Mouse (Mus musculus): ENCODE data around the gene Lrrc42. TPM values are rescaled to one million over a fixed set of nuclear protein-coding genes. Genes with fewer than 3 reads are reported as not detected.

The Lrrc42 gene
- polyA plus RNA-seq, 1 experiment from 2014 or later: 70.4 TPM

GRCm38 (mm10) chr4:107243365-107244333, 9.7 kb downstream of the Lrrc42 start:
- WGBS (ENCODE audit: insufficient replicate concordance): 62% methylated on average over 6 of the region's 6 CpGs
- Histone ChIP-seq H3K9ac (ENCODE audit: low read depth, low read length) (no peak overlapping the region), H3K4me2 (no peak overlapping the region), H3K4me3 (ENCODE audit: low read depth, low read length) (no peak overlapping the region), H3K36me3 (ENCODE audit: control insufficient read depth, insufficient read depth, low read length) (peaks cover 24% of the 10 kb centered on the region), H3K4me1 (ENCODE audit: control insufficient read depth, insufficient read depth, low read length) (peaks cover 32% of the 10 kb centered on the region), H3K9me3 (replicated peaks; ENCODE audit: control insufficient read depth, low read length) (no peaks in the 10 kb centered on the region), H3K27ac (ENCODE audit: low read depth, low read length) (peak overlapping the region; percentile 64; the same call in 1 of the 2 replicates), H3K27me3 (ENCODE audit: control insufficient read depth, insufficient read depth, low read length) (no peaks in the 10 kb centered on the region)
- ATAC-seq (replicated peaks; ENCODE audit: insufficient number of reproducible peaks, low FRiP score, low TSS enrichment): no peak

DNA sequence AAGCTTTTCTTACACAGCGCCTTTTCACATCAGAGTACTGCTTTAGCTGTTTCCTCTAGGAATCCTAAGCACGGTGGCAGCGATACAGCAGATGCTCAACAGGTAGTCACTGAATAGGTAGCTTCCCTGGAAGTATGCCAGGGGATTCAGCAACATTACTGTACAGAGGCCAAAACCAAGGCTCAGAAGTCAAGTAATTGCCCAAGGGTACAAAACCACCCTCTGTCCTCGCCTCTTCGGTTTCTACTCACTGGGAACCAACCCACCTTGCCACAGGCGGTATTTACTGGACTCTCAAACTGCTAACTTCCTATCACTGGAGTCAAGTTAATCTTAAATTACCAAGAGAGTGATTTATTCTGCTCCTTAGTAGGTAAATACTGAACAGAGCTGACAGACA, 13.1 kb downstream of the Lrrc42 start:
- no peaks in the 10 kb centered on the region for H3K27me3 ChIP-seq (ENCODE audit: control insufficient read depth, insufficient read depth, low read length)
- no peak overlapping the region for H3K4me3 ChIP-seq (ENCODE audit: low read depth, low read length)
- H3K4me1 ChIP-seq (ENCODE audit: control insufficient read depth, insufficient read depth, low read length): peaks cover 16% of the 10 kb centered on the region
- no peaks in the 10 kb centered on the region for H3K9me3 ChIP-seq (replicated peaks; ENCODE audit: control insufficient read depth, low read length)
- H3K36me3 ChIP-seq (ENCODE audit: control insufficient read depth, insufficient read depth, low read length): peaks cover 29% of the 10 kb centered on the region
- no peak overlapping the region for H3K4me2 ChIP-seq
- ATAC-seq (replicated peaks; ENCODE audit: insufficient number of reproducible peaks, low FRiP score, low TSS enrichment): no peak
- no peak overlapping the region for H3K9ac ChIP-seq (ENCODE audit: low read depth, low read length)
- H3K27ac ChIP-seq (ENCODE audit: low read depth, low read length): no peak overlapping the region
- 91% methylated on average over 6 of the region's 6 CpGs for WGBS (ENCODE audit: insufficient replicate concordance)

DNA sequence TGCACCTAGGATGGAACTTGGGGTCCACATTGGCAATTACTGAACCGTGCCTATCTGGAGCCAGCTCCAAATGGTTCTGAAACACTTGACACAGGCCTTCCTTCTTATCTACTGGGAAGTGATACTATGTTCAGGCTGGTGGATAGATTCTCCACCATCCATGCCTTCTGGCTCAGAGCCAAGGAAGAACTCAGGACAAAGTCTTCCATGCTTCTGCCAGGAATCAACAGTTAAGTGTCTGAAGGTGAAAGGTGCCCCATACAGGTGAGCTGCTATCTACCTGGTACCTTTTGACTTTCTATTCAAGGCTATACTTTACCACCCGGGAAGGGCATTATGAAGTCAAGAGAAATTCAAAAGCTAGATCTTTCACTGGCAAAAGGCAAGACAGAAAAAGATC, 15.1 kb downstream of the Lrrc42 start:
- Histone ChIP-seq H3K4me2 (no peak overlapping the region), H3K36me3 (ENCODE audit: control insufficient read depth, insufficient read depth, low read length) (peaks cover 42% of the 10 kb centered on the region), H3K9me3 (replicated peaks; ENCODE audit: control insufficient read depth, low read length) (no peaks in the 10 kb centered on the region), H3K27ac (ENCODE audit: low read depth, low read length) (no peak overlapping the region), H3K4me3 (ENCODE audit: low read depth, low read length) (no peak overlapping the region), H3K27me3 (ENCODE audit: control insufficient read depth, insufficient read depth, low read length) (no peaks in the 10 kb centered on the region), H3K9ac (ENCODE audit: low read depth, low read length) (no peak overlapping the region), H3K4me1 (ENCODE audit: control insufficient read depth, insufficient read depth, low read length) (no peaks in the 10 kb centered on the region)
- WGBS (ENCODE audit: insufficient replicate concordance): 76% methylated on average over 2 of the region's 2 CpGs
- no peak for ATAC-seq (replicated peaks; ENCODE audit: insufficient number of reproducible peaks, low FRiP score, low TSS enrichment)

- Histone ChIP-seq H3K36me3 (ENCODE audit: control insufficient read depth, insufficient read depth, low read length) (peaks cover 18% of the 10 kb centered on the region), H3K9ac (ENCODE audit: low read depth, low read length) (no peak overlapping the region), H3K27ac (ENCODE audit: low read depth, low read length) (no peak overlapping the region), H3K4me3 (ENCODE audit: low read depth, low read length) (no peak overlapping the region), H3K9me3 (replicated peaks; ENCODE audit: control insufficient read depth, low read length) (no peaks in the 10 kb centered on the region), H3K4me1 (ENCODE audit: control insufficient read depth, insufficient read depth, low read length) (no peaks in the 10 kb centered on the region), H3K4me2 (no peak overlapping the region), H3K27me3 (ENCODE audit: control insufficient read depth, insufficient read depth, low read length) (no peaks in the 10 kb centered on the region)
- WGBS (ENCODE audit: insufficient replicate concordance): 30% methylated on average over 3 of the region's 3 CpGs
- ATAC-seq (replicated peaks; ENCODE audit: insufficient number of reproducible peaks, low FRiP score, low TSS enrichment): no peak
Observed at GRCm38 (mm10) chr4:107232219-107232618, 21.1 kb downstream of the Lrrc42 start.

DNA sequence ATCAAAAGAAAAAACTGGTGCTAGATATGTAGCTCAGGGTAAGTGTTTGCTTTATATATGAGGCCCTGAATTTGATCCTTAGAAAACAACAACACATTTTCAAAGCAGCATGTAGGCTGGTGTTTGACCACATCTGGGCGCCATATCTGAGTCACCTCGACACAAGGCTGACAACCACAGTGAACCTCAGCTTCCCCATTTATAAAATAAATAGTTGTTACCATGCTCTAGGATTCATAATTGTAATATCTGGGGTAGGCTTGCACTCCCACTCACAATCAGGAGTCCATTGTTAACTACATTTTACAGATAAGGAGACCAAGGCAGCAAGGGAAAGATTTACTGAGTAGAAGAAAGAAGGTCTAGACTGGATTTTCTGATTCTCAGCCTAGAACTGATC, 27.0 kb downstream of the Lrrc42 start:
- H3K4me3 ChIP-seq (ENCODE audit: low read depth, low read length): no peak overlapping the region
- no peaks in the 10 kb centered on the region for H3K9me3 ChIP-seq (replicated peaks; ENCODE audit: control insufficient read depth, low read length)
- no peak overlapping the region for H3K4me2 ChIP-seq
- no peak overlapping the region for H3K9ac ChIP-seq (ENCODE audit: low read depth, low read length)
- ATAC-seq (replicated peaks; ENCODE audit: insufficient number of reproducible peaks, low FRiP score, low TSS enrichment): no peak
- no peaks in the 10 kb centered on the region; the same call in 1 of the 2 replicates for H3K27me3 ChIP-seq (ENCODE audit: control insufficient read depth, insufficient read depth, low read length)
- H3K27ac ChIP-seq (ENCODE audit: low read depth, low read length): no peak overlapping the region
- H3K36me3 ChIP-seq (ENCODE audit: control insufficient read depth, insufficient read depth, low read length): no peaks in the 10 kb centered on the region
- H3K4me1 ChIP-seq (ENCODE audit: control insufficient read depth, insufficient read depth, low read length): no peaks in the 10 kb centered on the region
- whole genome bisulfite sequencing (ENCODE audit: insufficient replicate concordance): 83% methylated on average over 2 of the region's 2 CpGs

DNA sequence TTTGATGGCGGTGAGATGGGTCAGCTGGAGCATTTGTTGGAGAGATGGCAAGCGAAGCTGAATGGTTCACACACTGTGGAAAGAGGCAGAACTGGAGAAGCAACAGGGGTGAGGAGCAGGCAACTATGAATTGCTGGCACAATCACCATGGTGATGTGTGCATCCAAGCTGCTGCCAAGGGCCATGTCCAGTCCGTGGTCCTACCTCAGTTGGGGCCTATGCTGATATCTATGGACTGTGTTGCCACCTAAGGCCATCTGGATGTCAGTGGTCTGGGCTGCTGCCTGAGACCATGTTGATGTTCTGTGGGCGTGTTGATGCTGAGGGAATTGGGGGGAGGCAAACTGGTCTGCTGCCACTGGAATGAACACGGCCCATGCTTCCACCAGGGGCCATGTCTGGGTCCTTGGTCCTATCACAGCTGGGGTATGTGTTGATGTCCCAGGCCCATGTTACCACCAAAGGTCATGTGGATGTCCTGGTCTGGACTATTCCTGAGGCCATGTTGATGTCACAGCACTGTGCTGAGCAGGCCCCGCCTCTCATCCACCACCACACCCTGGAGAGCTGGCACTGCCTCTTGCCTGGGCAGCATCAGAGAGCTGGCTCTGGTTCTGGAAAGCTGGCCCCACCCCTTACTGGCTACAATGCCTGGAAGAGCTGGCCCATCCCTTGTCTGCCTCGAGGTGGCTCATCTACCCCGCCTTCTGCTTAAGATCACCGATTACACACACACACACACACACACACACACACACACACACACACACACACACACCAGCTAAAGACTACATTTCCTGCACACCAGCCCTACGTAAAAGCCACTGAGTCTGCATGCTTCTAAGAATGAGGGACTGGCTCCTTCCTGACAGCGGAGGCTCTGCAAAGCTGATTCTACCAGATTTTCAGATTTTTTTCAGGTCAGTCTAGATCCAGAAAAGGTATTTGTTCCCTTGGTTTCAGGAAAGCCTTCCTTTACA, 29.8 kb downstream of the Lrrc42 start:
- Histone ChIP-seq H3K27me3 (ENCODE audit: control insufficient read depth, insufficient read depth, low read length) (no peaks in the 10 kb centered on the region; the same call in 1 of the 2 replicates), H3K4me1 (ENCODE audit: control insufficient read depth, insufficient read depth, low read length) (no peaks in the 10 kb centered on the region), H3K36me3 (ENCODE audit: control insufficient read depth, insufficient read depth, low read length) (no peaks in the 10 kb centered on the region), H3K4me2 (no peak overlapping the region), H3K9me3 (replicated peaks; ENCODE audit: control insufficient read depth, low read length) (no peaks in the 10 kb centered on the region), H3K9ac (ENCODE audit: low read depth, low read length) (no peak overlapping the region), H3K27ac (ENCODE audit: low read depth, low read length) (no peak overlapping the region), H3K4me3 (ENCODE audit: low read depth, low read length) (no peak overlapping the region)
- 0 out of 2 replicates have a peak, but pooled peaks have one; percentile 31 for ATAC-seq (replicated peaks; ENCODE audit: insufficient number of reproducible peaks, low FRiP score, low TSS enrichment)
- WGBS (ENCODE audit: insufficient replicate concordance): 73% methylated on average over 11 of the region's 11 CpGs

- no peak overlapping the region for H3K4me2 ChIP-seq
- H3K4me3 ChIP-seq (ENCODE audit: low read depth, low read length): no peak overlapping the region
- H3K27ac ChIP-seq (ENCODE audit: low read depth, low read length): no peak overlapping the region
- H3K9me3 ChIP-seq (replicated peaks; ENCODE audit: control insufficient read depth, low read length): no peaks in the 10 kb centered on the region
- H3K9ac ChIP-seq (ENCODE audit: low read depth, low read length): no peak overlapping the region
- 0 out of 2 replicates have a peak, but pooled peaks cover 4% of the 10 kb centered on the region for H3K4me1 ChIP-seq (ENCODE audit: control insufficient read depth, insufficient read depth, low read length)
- no peak for ATAC-seq (replicated peaks; ENCODE audit: insufficient number of reproducible peaks, low FRiP score, low TSS enrichment)
- WGBS (ENCODE audit: insufficient replicate concordance): 81% methylated on average over 5 of the region's 5 CpGs
- no peaks in the 10 kb centered on the region for H3K36me3 ChIP-seq (ENCODE audit: control insufficient read depth, insufficient read depth, low read length)
- H3K27me3 ChIP-seq (ENCODE audit: control insufficient read depth, insufficient read depth, low read length): no peaks in the 10 kb centered on the region; the same call in 1 of the 2 replicates
Observed at GRCm38 (mm10) chr4:107221524-107221923, 31.8 kb downstream of the Lrrc42 start.

GRCm38 (mm10) chr4:107217574-107217973, 35.8 kb downstream of the Lrrc42 start:
- Histone ChIP-seq H3K27ac (ENCODE audit: low read depth, low read length) (no peak overlapping the region), H3K4me3 (ENCODE audit: low read depth, low read length) (no peak overlapping the region), H3K27me3 (ENCODE audit: control insufficient read depth, insufficient read depth, low read length) (peaks cover 4% of the 10 kb centered on the region; the same call in 1 of the 2 replicates), H3K36me3 (ENCODE audit: control insufficient read depth, insufficient read depth, low read length) (no peaks in the 10 kb centered on the region), H3K4me1 (ENCODE audit: control insufficient read depth, insufficient read depth, low read length) (0 out of 2 replicates have a peak, but pooled peaks cover 4% of the 10 kb centered on the region), H3K9ac (ENCODE audit: low read depth, low read length) (no peak overlapping the region), H3K9me3 (replicated peaks; ENCODE audit: control insufficient read depth, low read length) (no peaks in the 10 kb centered on the region), H3K4me2 (no peak overlapping the region)
- WGBS (ENCODE audit: insufficient replicate concordance): 49% methylated on average over 9 of the region's 9 CpGs
- ATAC-seq (replicated peaks; ENCODE audit: insufficient number of reproducible peaks, low FRiP score, low TSS enrichment): 0 out of 2 replicates have a peak, but pooled peaks have one; percentile 8

Data from heart, embryonic 11.5 days (tissue).